Mouse (Mus musculus) left cerebral cortex, postnatal 14 days (tissue): ENCODE measurements at regions not wholly inside any gene's neighbourhood (a gene's known extent, or its start where the extent isn't known, plus 50 kb on each side); places are given as distances from the start of the nearest gene placed in this dataset.

ENCODE experiments used
- DNase-seq, 2 experiments: peaks; one replicate each; pipeline ENCODE4 v3.0.0; 2021 to 2022; ENCODE audit warnings: low spot score in 2 of 2, mixed read lengths in 1 of 2
- intact Hi-C: fragments of 180-260 bp; cut with DNase I; formaldehyde crosslinking; loops from one replicate; pipeline ENCODE4 v1.15.1; 2025

GRCm38 (mm10) chrX:95291676-95292075 is 95.0 kb upstream of the Arhgef9 start:
- no peak for DNase-seq
- intact Hi-C loops, result no loop called here

GRCm38 (mm10) chrX:95282038-95282437 is 85.4 kb upstream of the Arhgef9 start:
- intact Hi-C loops, result no loop called here
- no peak for DNase-seq

GRCm38 (mm10) chrX:95253517-95253916 is 56.9 kb upstream of the Arhgef9 start:
- intact Hi-C loops, result no loop called here

More at GRCm38 (mm10) chrX:95253517-95253916, 56.9 kb upstream of the Arhgef9 start:
- DNase-seq, result peak; percentile 1
